Mouse (Mus musculus) small intestine, adult 2 months (tissue): Measurements from ENCODE around the gene Ssr1. TPM values are rescaled to one million over a fixed set of nuclear protein-coding genes. Genes with fewer than 3 reads are reported as not detected.
A peak's percentile ranks its signal among the peaks of the same experiment; 100 is the strongest.

Experiments used
- H3K27ac ChIP-seq: fragments of 200-500 bp; 2 replicates; pipeline ENCODE4 v1.5.1; 2012; ENCODE audit warnings: low read depth, low read length, control low read depth, inconsistent platforms; ENCODE audit not compliant: insufficient read depth
- H3K27me3 ChIP-seq: fragments of 200-500 bp; 2 replicates; pipeline ENCODE4 v1.6.1; 2012; ENCODE audit warnings: mild to moderate bottlenecking, moderate library complexity, low read length, inconsistent platforms; ENCODE audit not compliant: control insufficient read depth, insufficient read depth
- H3K36me3 ChIP-seq: fragments of 200-500 bp; 2 replicates; pipeline ENCODE4 v1.6.1; 2012; ENCODE audit warnings: mild to moderate bottlenecking, low read length, control low read depth, inconsistent platforms; ENCODE audit not compliant: control insufficient read depth, insufficient read depth
- H3K4me1 ChIP-seq: fragments of 200-500 bp; 2 replicates; pipeline ENCODE4 v1.6.1; 2012; ENCODE audit warnings: low read length, inconsistent platforms, mixed read lengths; ENCODE audit not compliant: control insufficient read depth, insufficient read depth, insufficient read length
- H3K4me3 ChIP-seq: fragments of 200-500 bp; 2 replicates; pipeline ENCODE4 v1.5.1; 2012; ENCODE audit warnings: low read depth, mild to moderate bottlenecking, control low read depth, inconsistent platforms, low read length, moderate library complexity
- CTCF ChIP-seq: fragments of 200-500 bp; IDR thresholded peaks from 2 replicates; pipeline ENCODE4 v1.5.1; 2012; ENCODE audit warnings: low read depth, mild to moderate bottlenecking, control low read depth, inconsistent platforms, low read length, moderate library complexity, mixed read lengths; ENCODE audit not compliant: insufficient replicate concordance, insufficient read length; ENCODE audit errors: extremely low read depth
- POLR2A ChIP-seq: fragments of 200-500 bp; IDR thresholded peaks from 2 replicates; pipeline ENCODE4 v1.6.1; 2012; ENCODE audit warnings: low read depth, mild to moderate bottlenecking, control low read depth, inconsistent platforms, low read length, moderate library complexity
- WGBS: fragments of 180-500 bp; shearing (Covaris S2); methylation state at CpG from one replicate; pipeline ENCODE4 v1.1.7; 2018; 5-methylcytosine and 5-hydroxymethylcytosine counted together
- polyA plus RNA-seq: library from polyadenylated mRNA; depleted of rRNA; stranded (reverse); fragments of >200 nt; gene quantifications from 2 replicates; pipeline ENCODE4 v1.2.3, GENCODE M21; 2012

Ssr1 gene
- polyA plus RNA-seq, 1 experiment, result 3.0 TPM

DNA sequence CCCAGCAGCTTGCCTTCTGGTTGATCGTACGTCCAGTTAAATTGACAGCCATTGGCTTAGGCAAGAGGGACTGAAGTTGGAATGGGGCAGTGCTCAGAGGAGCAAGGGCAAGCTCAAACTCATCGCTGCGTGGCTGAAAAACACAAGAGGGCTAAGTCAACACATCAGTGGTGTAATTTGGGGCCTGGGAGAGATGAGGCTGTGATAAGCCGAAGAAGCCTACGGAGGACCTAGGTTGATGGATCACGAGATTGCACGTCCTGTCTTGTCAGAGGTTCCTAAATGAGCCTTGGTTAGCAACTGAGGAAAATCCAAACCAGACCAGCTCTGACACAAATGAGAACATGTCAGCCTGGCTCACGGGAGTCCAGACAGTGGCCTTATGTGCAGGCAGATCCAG, 31.5 kb downstream of the Ssr1 start:
- Histone ChIP-seq H3K36me3 (no peaks in the 10 kb centered on the region), H3K27me3 (no peaks in the 10 kb centered on the region), H3K4me3 (no peak overlapping the region), H3K4me1 (peaks cover 13% of the 10 kb centered on the region), H3K27ac (no peak overlapping the region)
- WGBS, result 89% methylated on average over 9 of the region's 9 CpGs
- no peak for TF ChIP-seq POLR2A
- no peak for TF ChIP-seq CTCF

- WGBS, result 93% methylated on average over 7 of the region's 7 CpGs
- no peak overlapping the region for H3K4me3 ChIP-seq
- peaks cover 9% of the 10 kb centered on the region; the same call in 1 of the 2 replicates for H3K4me1 ChIP-seq
- TF ChIP-seq POLR2A, result no peak
- no peak for TF ChIP-seq CTCF
- no peaks in the 10 kb centered on the region for H3K27me3 ChIP-seq
- no peaks in the 10 kb centered on the region for H3K36me3 ChIP-seq
- H3K27ac ChIP-seq, result no peak overlapping the region
Observed at GRCm38 (mm10) chr13:37959936-37960335, 34.1 kb downstream of the Ssr1 start.

DNA sequence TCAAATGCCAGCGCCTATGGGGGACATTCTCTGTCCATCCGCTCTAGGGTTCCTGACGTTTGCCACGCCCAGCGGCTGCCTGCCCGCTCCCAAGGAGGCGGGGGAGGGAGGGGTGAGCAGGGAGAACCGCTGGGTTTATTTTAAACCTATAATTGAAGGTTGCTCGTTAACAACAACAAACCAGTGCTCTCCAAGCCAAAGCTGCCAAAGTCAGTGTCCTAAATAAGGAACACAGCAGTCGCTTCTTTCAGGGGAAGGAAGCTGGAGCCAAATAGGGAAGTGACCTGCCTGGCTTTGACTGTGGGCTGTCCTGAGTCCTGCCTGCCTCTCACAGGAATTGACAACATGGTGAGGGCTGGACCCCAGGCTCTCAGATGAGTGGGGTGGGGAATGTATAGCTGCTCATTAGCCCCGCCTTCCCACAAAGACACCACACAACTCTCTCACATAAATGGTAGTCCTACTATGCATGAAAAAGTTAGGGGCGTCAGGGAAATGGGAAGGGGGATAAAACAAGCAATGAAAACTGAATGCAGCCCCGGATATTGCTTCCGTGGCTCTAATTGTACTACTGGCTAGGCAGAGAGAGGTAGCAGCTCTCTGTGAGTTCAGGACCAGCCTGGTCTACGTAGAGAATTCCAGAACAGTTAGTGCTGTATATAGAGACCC, 34.6 kb downstream of the Ssr1 start:
- H3K27ac ChIP-seq, result peak overlapping the region; percentile 51; the same call in 1 of the 2 replicates
- WGBS, result 82% methylated on average over 15 of the region's 15 CpGs

GRCm38 (mm10) chr13:37958498-37959238, 35.3 kb downstream of the Ssr1 start:
- Histone ChIP-seq H3K36me3 (no peaks in the 10 kb centered on the region), H3K4me1 (peaks cover 9% of the 10 kb centered on the region; the same call in 1 of the 2 replicates), H3K4me3 (peak overlapping the region; percentile 15; the same call in 1 of the 2 replicates), H3K27ac (peak overlapping the region; percentile 66), H3K27me3 (no peaks in the 10 kb centered on the region)
- TF ChIP-seq CTCF, result no peak
- no peak for TF ChIP-seq POLR2A
- WGBS, result 61% methylated on average over 18 of the region's 18 CpGs

More for the DNA sequence above, 34.6 kb downstream of the Ssr1 start:
- no peak overlapping the region for H3K4me3 ChIP-seq
- H3K36me3 ChIP-seq, result no peaks in the 10 kb centered on the region
- no peak for TF ChIP-seq CTCF
- no peak for TF ChIP-seq POLR2A
- H3K27me3 ChIP-seq, result no peaks in the 10 kb centered on the region
- peaks cover 9% of the 10 kb centered on the region; the same call in 1 of the 2 replicates for H3K4me1 ChIP-seq

DNA sequence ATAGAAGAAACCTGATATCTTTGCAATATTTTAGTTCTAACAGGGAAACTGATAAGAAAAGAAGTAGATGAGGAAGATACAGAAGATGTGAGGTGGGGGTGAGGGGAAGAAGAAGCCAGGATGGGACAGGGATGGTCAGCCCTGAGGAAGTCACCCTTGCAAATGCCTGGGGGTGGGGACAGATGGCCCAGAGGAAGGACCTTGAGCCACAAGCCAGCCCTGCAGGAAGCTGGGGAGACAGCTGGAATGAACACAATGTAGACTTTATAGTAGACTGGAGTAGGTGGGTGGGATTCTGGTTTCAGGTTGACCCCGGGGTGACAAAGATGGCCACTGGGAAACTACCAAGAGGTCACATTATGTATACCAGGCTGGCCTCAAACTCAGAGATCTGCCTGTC, 39.7 kb downstream of the Ssr1 start:
- Histone ChIP-seq H3K36me3 (peaks cover 18% of the 10 kb centered on the region), H3K4me1 (peaks cover 9% of the 10 kb centered on the region; the same call in 1 of the 2 replicates), H3K27me3 (no peaks in the 10 kb centered on the region), H3K27ac (no peak overlapping the region), H3K4me3 (no peak overlapping the region)
- TF ChIP-seq POLR2A, result no peak
- TF ChIP-seq CTCF, result no peak
- 94% methylated on average over 1 of the region's 1 CpGs for WGBS

- H3K27me3 ChIP-seq, result no peaks in the 10 kb centered on the region
- no peak overlapping the region for H3K27ac ChIP-seq
- TF ChIP-seq CTCF (no peak), POLR2A (no peak)
- H3K36me3 ChIP-seq, result peaks cover 30% of the 10 kb centered on the region
- 86% methylated on average over 6 of the region's 6 CpGs for WGBS
- H3K4me3 ChIP-seq, result no peak overlapping the region
- peaks cover 2% of the 10 kb centered on the region; the same call in 1 of the 2 replicates for H3K4me1 ChIP-seq
Observed at GRCm38 (mm10) chr13:37952981-37953380, 41.0 kb downstream of the Ssr1 start.

GRCm38 (mm10) chr13:37946734-37947133, 47.3 kb downstream of the Ssr1 start:
- WGBS, result 15% methylated on average over 6 of the region's 6 CpGs
- peak; percentile 86 for TF ChIP-seq CTCF
- TF ChIP-seq POLR2A, result no peak

More at GRCm38 (mm10) chr13:37946734-37947133, 47.3 kb downstream of the Ssr1 start:
- Histone ChIP-seq H3K4me3 (no peak overlapping the region), H3K4me1 (no peaks in the 10 kb centered on the region), H3K27me3 (no peaks in the 10 kb centered on the region), H3K36me3 (peaks cover 55% of the 10 kb centered on the region), H3K27ac (no peak overlapping the region)
